Mouse (Mus musculus): ENCODE measurements around the gene Rps6ka5.
A peak's percentile ranks its signal among the peaks of the same experiment; 100 is the strongest.

Rps6ka5 gene

GRCm38 (mm10) chr12:100724606-100725457 is 2.0 kb downstream of the Rps6ka5 start:
- peak; percentile 100 for DNase-seq

- DNase-seq, result peak; percentile 5
These were observed 2.6 kb downstream of the Rps6ka5 start for GRCm38 (mm10) chr12:100724182-100724581.

GRCm38 (mm10) chr12:100720801-100721200 is 6.0 kb downstream of the Rps6ka5 start:
- DNase-seq, result no peak

GRCm38 (mm10) chr12:100717446-100717845 is 9.3 kb downstream of the Rps6ka5 start:
- DNase-seq, result no peak

- no peak for DNase-seq
These were observed 9.8 kb downstream of the Rps6ka5 start for GRCm38 (mm10) chr12:100716969-100717368.

GRCm38 (mm10) chr12:100711819-100712218 is 15.0 kb downstream of the Rps6ka5 start:
- no peak for DNase-seq

GRCm38 (mm10) chr12:100711116-100711691 is 15.6 kb downstream of the Rps6ka5 start:
- DNase-seq, result no peak

- DNase-seq, result no peak
These were observed 16.4 kb downstream of the Rps6ka5 start for GRCm38 (mm10) chr12:100710432-100710831.

GRCm38 (mm10) chr12:100707312-100707711 is 19.5 kb downstream of the Rps6ka5 start:
- DNase-seq, result no peak

GRCm38 (mm10) chr12:100705057-100705722 is 21.6 kb downstream of the Rps6ka5 start:
- DNase-seq, result no peak

GRCm38 (mm10) chr12:100698019-100698418 is 28.8 kb downstream of the Rps6ka5 start:
- DNase-seq, result no peak

GRCm38 (mm10) chr12:100696621-100697020 is 30.2 kb downstream of the Rps6ka5 start:
- DNase-seq, result no peak

GRCm38 (mm10) chr12:100695252-100695651 is 31.5 kb downstream of the Rps6ka5 start:
- no peak for DNase-seq

- DNase-seq, result no peak
These were observed 34.6 kb downstream of the Rps6ka5 start for GRCm38 (mm10) chr12:100692208-100692607.

GRCm38 (mm10) chr12:100690444-100690843 is 36.3 kb downstream of the Rps6ka5 start:
- no peak for DNase-seq

GRCm38 (mm10) chr12:100688177-100688576 is 38.6 kb downstream of the Rps6ka5 start:
- DNase-seq, result no peak

- no peak for DNase-seq
These were observed 39.8 kb downstream of the Rps6ka5 start for GRCm38 (mm10) chr12:100687001-100687400.

GRCm38 (mm10) chr12:100681752-100682151 is 45.0 kb downstream of the Rps6ka5 start:
- peak; percentile 15 for DNase-seq

- no peak for DNase-seq
These were observed 45.5 kb downstream of the Rps6ka5 start for GRCm38 (mm10) chr12:100681241-100681640.

- DNase-seq, result no peak
These were observed 46.1 kb downstream of the Rps6ka5 start for GRCm38 (mm10) chr12:100680676-100681075.

GRCm38 (mm10) chr12:100670647-100671199 is 56.1 kb downstream of the Rps6ka5 start:
- peak; percentile 5 for DNase-seq

- DNase-seq, result no peak
These were observed 61.5 kb downstream of the Rps6ka5 start for GRCm38 (mm10) chr12:100665294-100665693.

GRCm38 (mm10) chr12:100660076-100660475 is 66.7 kb downstream of the Rps6ka5 start:
- DNase-seq, result no peak
